10 mouse cellular contexts compared by ENCODE assay signal in the genomic region with DNA sequence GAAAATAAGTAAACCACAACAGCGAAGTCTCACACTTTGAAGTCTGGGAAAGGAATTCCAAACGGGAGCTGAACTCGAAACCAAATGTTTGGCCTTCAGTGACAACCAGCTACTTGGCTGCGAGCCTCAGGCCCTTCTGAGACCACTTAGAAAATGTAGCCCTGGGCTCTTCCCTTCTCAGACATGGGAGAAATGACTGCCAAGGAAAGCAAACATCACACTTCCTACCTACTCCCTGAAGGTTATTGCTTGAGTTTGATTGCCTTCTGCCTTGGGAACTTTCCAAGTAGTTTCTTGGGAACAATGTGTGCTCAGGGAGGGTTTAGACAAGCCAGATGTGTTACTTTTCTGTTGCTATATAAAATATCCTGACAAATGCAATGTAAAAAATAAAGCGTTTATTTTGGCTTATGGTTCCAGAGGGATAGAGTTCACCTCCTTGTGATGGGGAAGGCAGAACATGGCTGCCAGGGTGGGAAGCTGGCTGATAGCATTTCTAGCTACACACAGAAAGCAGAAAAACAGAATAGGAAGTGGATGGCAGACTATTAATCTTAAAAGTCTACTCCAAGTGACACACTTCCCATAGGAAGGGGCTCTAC.
DNase-seq lines count a peak whose midpoint lies in the region; ATAC-seq lines count a peak whose summit lies in the region.
"Had no signal": no experiment of that assay in that cellular context is flagged by ENCODE, and none has a peak within 500 bp of the region (broad histone marks: within the 10 kb centered on the region; RNA-seq: fewer than 3 reads in every experiment).

No protein-coding gene starts in this region.

- no peaks in the 10 kb centered on the region for H3K27me3 ChIP-seq in heart, embryonic 12.5 days (replicated peaks)
- no peaks in the 10 kb centered on the region for H3K27me3 ChIP-seq in embryonic facial prominence, embryonic 15.5 days
- H3K27me3 ChIP-seq: midbrain, embryonic 12.5 days had no signal

- H3K4me3 ChIP-seq in heart, embryonic 12.5 days, result no peak overlapping the region
- H3K4me3 ChIP-seq in embryonic facial prominence, embryonic 15.5 days (replicated peaks), result no peak overlapping the region
- H3K4me3 ChIP-seq: midbrain, embryonic 12.5 days had no signal

- no peak overlapping the region for H3K4me2 ChIP-seq in heart, embryonic 12.5 days
- H3K4me2 ChIP-seq in embryonic facial prominence, embryonic 15.5 days (replicated peaks), result no peak overlapping the region
- H3K4me2 ChIP-seq: midbrain, embryonic 12.5 days had no signal

- H3K36me3 ChIP-seq in heart, embryonic 12.5 days, result no peaks in the 10 kb centered on the region
- no peaks in the 10 kb centered on the region for H3K36me3 ChIP-seq in embryonic facial prominence, embryonic 15.5 days
- H3K36me3 ChIP-seq: midbrain, embryonic 12.5 days had no signal

- no peak for ATAC-seq in heart, embryonic 12.5 days (ENCODE audit: insufficient number of reproducible peaks, low FRiP score)
- peak; percentile 75 for ATAC-seq in embryonic facial prominence, embryonic 15.5 days (ENCODE audit: insufficient number of reproducible peaks, low FRiP score, low TSS enrichment, low read depth)
- ATAC-seq in erythroid progenitor cell, adult 5-6 weeks (replicated peaks; ENCODE audit: low FRiP score, poor library complexity, severe bottlenecking), result no peak

- no peak overlapping the region for H3K9ac ChIP-seq in heart, embryonic 12.5 days
- no peak overlapping the region for H3K9ac ChIP-seq in embryonic facial prominence, embryonic 15.5 days
- H3K9ac ChIP-seq: midbrain, embryonic 12.5 days had no signal

- DNase-seq in heart, adult 18-20 months, result peak; percentile 74 to 88
- DNase-seq in heart, postnatal 4 days, result peak; percentile 45
- DNase-seq in lung, postnatal 25 days (ENCODE audit: low spot score), result peak; percentile 62
- DNase-seq in urinary bladder, postnatal 36 days (ENCODE audit: low spot score in 2 of 2), result no peak
- DNase-seq in thymus, postnatal 4 days, result no peak
- DNase-seq: right cerebral cortex, postnatal 4 days had no signal

- no peaks in the 10 kb centered on the region for H3K4me1 ChIP-seq in heart, embryonic 12.5 days (replicated peaks)
- H3K4me1 ChIP-seq in embryonic facial prominence, embryonic 15.5 days, result peaks cover 7% of the 10 kb centered on the region; the same call in 1 of the 2 replicates
- H3K4me1 ChIP-seq: midbrain, embryonic 12.5 days had no signal

- 49% methylated on average over 5 of the region's 5 CpGs for WGBS in heart, embryonic 12.5 days
- WGBS in embryonic facial prominence, embryonic 15.5 days, result 13% methylated on average over 5 of the region's 5 CpGs

- H3K27ac ChIP-seq in heart, embryonic 12.5 days (ENCODE audit: poor library complexity, severe bottlenecking), result no peak overlapping the region; the same call in 1 of the 2 replicates
- H3K27ac ChIP-seq in embryonic facial prominence, embryonic 15.5 days (replicated peaks), result 0 out of 2 replicates have a peak overlapping the region, but pooled peaks have one; percentile 12
- H3K27ac ChIP-seq: midbrain, embryonic 12.5 days had no signal

- no peaks in the 10 kb centered on the region for H3K9me3 ChIP-seq in heart, embryonic 12.5 days (replicated peaks)
- H3K9me3 ChIP-seq in embryonic facial prominence, embryonic 15.5 days (replicated peaks), result no peaks in the 10 kb centered on the region
- H3K9me3 ChIP-seq: midbrain, embryonic 12.5 days had no signal

Comparison
In these comparisons a context has a peak if more than half of its experiments do, and no peak if none do; other contexts are left out.
1. DNase-seq: peak in heart, adult 18-20 months (2 of 2), heart, postnatal 4 days (single experiment) and lung, postnatal 25 days (single experiment); none in urinary bladder, postnatal 36 days (0 of 2) and thymus, postnatal 4 days (single experiment).